Mouse (Mus musculus): ENCODE measurements around the gene Hnf1a. TPM values are rescaled to one million over a fixed set of nuclear protein-coding genes. Genes with fewer than 3 reads are reported as not detected.

Hnf1a gene
- total RNA-seq (2022): not detected

GRCm38 (mm10) chr5:114970824-114971227 is at the start of gene Hnf1a:
Gene Hnf1a (minus strand): TSS chr5:114971094.
- no peak for DNase-seq (ENCODE audit: low spot score in 2 of 2)

GRCm38 (mm10) chr5:115018813-115019212 is 47.9 kb upstream of the Hnf1a start:
- no peak for DNase-seq (ENCODE audit: low spot score in 2 of 2)

- DNase-seq (ENCODE audit: low spot score in 2 of 2): no peak
Measured at GRCm38 (mm10) chr5:115018270-115018669, 47.4 kb upstream of the Hnf1a start.

- DNase-seq (ENCODE audit: low spot score in 2 of 2): no peak
Measured at GRCm38 (mm10) chr5:115015121-115015520, 44.2 kb upstream of the Hnf1a start.

GRCm38 (mm10) chr5:115014570-115014969 is 43.7 kb upstream of the Hnf1a start:
- no peak for DNase-seq (ENCODE audit: low spot score in 2 of 2)

GRCm38 (mm10) chr5:115013436-115013835 is 42.5 kb upstream of the Hnf1a start:
- no peak for DNase-seq (ENCODE audit: low spot score in 2 of 2)

GRCm38 (mm10) chr5:115011519-115012261 is 40.8 kb upstream of the Hnf1a start:
- DNase-seq (ENCODE audit: low spot score in 2 of 2): peak; percentile 20 to 21

GRCm38 (mm10) chr5:115011217-115011518 is 40.3 kb upstream of the Hnf1a start:
- no peak for DNase-seq (ENCODE audit: low spot score in 2 of 2)

- peak; percentile 76 to 90 for DNase-seq (ENCODE audit: low spot score in 2 of 2)
Measured at GRCm38 (mm10) chr5:115010577-115011216, 39.8 kb upstream of the Hnf1a start, which contains the start of gene Sppl3. Gene Sppl3 (plus strand): TSS chr5:115011137.

GRCm38 (mm10) chr5:115009961-115010360 is 39.1 kb upstream of the Hnf1a start:
- DNase-seq (ENCODE audit: low spot score in 2 of 2): no peak

GRCm38 (mm10) chr5:115009143-115009542 is 38.2 kb upstream of the Hnf1a start:
- DNase-seq (ENCODE audit: low spot score in 2 of 2): no peak

- no peak for DNase-seq (ENCODE audit: low spot score in 2 of 2)
Measured at GRCm38 (mm10) chr5:115008307-115008706, 37.4 kb upstream of the Hnf1a start.

- no peak for DNase-seq (ENCODE audit: low spot score in 2 of 2)
Measured at GRCm38 (mm10) chr5:115007768-115008167, 36.9 kb upstream of the Hnf1a start.

- DNase-seq (ENCODE audit: low spot score in 2 of 2): no peak
Measured at GRCm38 (mm10) chr5:115003224-115003873, 32.5 kb upstream of the Hnf1a start.

- DNase-seq (ENCODE audit: low spot score in 2 of 2): no peak
Measured at GRCm38 (mm10) chr5:115002781-115003180, 31.9 kb upstream of the Hnf1a start.

GRCm38 (mm10) chr5:115001464-115001863 is 30.6 kb upstream of the Hnf1a start:
- no peak for DNase-seq (ENCODE audit: low spot score in 2 of 2)

GRCm38 (mm10) chr5:115000503-115000902 is 29.6 kb upstream of the Hnf1a start:
- DNase-seq (ENCODE audit: low spot score in 2 of 2): no peak

- DNase-seq (ENCODE audit: low spot score in 2 of 2): no peak
Measured at GRCm38 (mm10) chr5:114997327-114997726, 26.4 kb upstream of the Hnf1a start.

GRCm38 (mm10) chr5:114996447-114996846 is 25.6 kb upstream of the Hnf1a start:
- DNase-seq (ENCODE audit: low spot score in 2 of 2): no peak

GRCm38 (mm10) chr5:114985074-114985473 is 14.2 kb upstream of the Hnf1a start:
- no peak for DNase-seq (ENCODE audit: low spot score in 2 of 2)

- no peak for DNase-seq (ENCODE audit: low spot score in 2 of 2)
Measured at GRCm38 (mm10) chr5:114982001-114982400, 11.1 kb upstream of the Hnf1a start.

- DNase-seq (ENCODE audit: low spot score in 2 of 2): no peak
Measured at GRCm38 (mm10) chr5:114980122-114980748, 9.3 kb upstream of the Hnf1a start.

Measured in layer of hippocampus, adult 8-10 months (tissue).